Mouse (Mus musculus) adrenal gland, adult (tissue): ENCODE results near the gene Ttll10.

ENCODE experiments used
- DNase-seq, 2 experiments: peaks; one replicate each; pipeline ENCODE4 v3.0.0; 2022 to 2023; ENCODE audit warnings: low spot score in 1 of 2; ENCODE audit not compliant: inconsistent age in 2 of 2

Gene Ttll10

DNA sequence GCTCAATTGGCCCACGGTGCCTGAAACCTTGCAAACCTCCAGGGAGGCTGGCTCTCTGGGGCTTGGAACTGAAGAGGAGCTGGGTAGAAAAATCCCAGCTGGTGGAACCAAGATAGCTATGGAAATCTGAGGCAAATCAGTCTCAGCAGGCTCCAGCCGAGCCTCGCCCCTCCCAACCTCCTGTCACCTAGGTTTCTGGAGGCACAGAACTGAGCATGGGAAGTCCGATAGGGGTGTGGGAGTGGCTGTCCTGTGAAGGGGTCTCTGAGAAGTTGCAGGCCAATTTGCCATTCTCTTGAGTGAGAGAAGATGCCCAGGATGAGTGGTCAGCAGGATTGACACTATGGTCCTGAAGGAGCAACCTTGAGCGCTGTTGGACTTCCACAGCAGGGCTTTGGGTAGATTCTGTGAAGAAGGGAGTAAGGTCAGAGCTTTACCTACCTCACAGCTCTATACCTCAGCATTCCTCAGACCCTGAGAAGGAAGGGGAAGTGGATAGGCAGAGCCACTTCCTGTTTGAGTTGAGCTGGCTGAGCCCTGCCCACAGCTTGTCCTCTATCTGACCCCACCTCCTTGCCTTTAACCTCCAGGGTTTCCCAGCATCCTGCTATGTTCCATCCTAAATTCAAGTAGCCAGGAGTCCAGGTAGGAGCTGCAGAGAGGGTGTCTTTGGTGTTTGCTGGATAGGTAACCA lies 8.2 kb upstream of the Ttll10 start:
- no peak for DNase-seq

DNA sequence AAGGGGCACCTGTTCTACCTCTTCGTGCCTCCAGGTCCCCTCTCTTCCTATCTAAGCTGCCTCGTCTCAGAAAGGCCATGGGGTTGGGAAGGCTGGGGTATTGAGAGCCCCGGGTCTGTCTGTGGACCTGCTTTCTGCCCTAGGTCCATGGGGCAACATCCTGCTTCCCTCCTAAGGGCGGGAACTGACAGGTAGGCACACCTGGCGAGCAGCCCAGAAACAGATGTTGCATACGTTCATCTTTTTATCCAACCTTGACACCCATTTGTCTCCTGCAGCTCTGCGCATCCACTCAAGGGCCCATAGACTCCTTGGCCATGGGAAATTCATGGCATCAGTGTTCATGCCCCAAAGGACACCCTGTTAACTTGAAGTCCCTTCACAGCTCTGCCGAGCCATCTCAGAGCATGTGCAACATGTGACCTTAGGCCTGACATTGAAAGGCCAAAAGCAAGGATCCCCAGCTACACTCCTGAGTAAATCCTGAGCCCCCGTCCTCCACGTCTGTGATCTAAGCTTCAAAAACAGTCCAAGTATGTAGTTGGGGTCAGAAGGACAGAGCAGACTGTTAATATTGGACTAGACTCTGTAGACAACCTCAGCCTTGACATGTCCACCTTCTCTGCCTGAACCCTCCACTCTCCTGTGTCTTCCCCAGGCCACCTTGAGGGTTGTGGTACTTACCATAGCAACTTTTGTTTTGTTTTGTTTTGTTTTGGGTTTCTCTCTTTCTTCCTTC lies 6.1 kb upstream of the Ttll10 start:
- DNase-seq, result no peak

DNA sequence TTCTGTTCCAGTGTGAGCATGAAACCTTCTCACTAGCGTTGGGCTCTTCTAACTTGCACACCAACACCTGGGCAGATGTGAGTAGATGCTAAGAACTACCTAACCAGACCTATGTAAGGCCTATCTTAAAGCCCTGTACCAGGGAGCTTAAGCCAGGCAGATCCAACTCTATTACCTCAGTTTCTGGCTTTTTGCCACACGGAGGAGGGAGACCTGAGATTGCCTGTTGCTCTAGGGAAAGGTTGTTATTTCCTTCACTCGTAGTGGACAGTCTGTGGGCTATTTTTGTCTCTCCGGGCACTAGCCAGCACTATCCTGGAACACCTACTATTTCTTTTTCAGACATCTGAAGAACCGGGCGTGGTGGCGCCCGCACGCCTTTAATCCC lies 5.3 kb upstream of the Ttll10 start:
- DNase-seq, result no peak

DNA sequence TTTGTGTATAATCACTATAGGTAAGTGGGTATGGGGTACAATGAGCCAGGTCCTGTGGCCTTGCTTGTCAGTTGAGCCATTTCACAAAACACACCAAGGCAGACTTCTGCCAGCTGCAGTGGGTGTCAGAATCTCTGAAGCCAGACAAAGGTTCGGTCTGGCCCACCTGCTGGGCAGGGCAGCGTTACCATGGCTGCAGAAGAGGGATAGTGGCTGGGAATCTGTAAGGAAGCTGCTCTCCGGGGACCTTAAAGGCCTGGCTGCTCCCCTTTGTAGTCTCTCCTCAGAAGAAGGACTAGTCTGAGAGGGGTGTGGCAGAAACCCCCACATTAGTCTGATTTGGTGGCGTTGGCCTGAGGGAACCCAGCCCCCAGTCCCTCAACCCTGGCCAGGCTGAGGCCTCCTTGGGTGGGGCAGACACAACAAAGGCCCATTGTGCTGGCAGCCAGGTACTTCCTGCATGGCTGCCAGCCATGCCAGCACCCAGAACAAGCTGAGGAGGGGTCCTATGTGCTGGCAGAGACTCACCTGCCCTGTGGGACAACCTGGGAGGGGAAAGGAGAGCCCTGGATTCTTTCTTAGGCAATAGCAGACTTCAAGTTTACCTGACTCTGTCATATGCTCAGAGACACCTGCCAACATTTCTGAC lies 4.8 kb upstream of the Ttll10 start:
- no peak for DNase-seq

DNA sequence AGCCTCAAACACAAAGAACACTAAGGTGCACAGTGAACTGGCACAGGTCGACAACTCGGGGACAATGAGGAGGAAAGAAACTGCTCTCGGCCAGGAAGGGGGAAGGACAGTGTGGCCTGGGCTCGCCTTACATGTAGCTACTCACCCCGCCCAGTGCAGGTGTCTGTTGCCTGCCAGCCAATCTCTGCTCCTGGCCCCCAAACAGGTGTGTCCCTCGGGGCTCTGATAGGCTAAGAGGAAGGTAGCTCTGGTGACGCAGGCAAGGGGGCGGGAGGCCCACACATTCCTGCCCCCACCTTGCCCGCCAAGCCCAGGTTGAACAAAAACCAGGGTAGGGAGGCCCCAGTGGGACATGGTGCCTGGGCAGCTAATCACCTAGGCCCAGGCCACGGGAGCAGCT lies 499 bp upstream of the Ttll10 start:
- no peak for DNase-seq

DNA sequence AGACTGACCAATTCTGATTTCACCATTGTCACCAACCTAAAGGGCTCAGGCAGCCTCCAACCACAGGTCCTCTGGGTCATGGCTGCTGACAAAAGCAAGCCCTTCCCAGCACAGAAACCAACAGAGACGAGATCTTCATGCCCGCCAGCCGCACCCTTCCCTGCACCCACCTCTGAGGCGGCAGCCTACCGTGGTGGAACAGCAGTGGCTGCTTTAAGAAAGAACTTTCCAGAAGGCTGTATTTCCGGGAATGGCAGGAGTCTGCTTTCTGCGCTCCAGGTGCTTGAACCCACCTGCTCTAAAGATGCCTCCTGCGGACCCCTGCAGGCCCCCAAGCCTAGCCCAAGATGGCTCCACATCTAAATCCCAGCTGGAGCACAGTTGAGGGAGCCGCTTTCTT lies 388 bp downstream of the Ttll10 start:
- DNase-seq, result no peak

DNA sequence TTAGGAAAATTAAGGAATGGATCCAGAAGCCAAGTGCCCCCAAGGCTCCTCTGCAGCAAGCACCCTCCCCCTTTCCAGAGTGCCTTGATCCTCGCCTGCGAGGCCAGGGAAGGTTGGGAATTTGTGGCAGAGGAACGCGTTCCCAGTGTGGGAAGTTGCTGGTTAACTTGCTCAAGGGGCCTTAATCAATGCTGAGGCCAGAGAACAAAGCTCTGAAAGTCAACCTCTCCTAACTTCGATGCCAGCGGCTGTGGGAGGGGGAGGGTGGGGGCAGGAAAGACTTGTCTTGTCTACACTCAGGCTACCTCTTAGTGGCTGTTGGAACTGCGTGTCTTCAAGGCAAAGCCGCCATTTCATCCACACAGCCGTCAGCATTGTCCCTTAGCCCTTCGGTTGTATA lies 1.5 kb downstream of the Ttll10 start:
- DNase-seq, result no peak

DNA sequence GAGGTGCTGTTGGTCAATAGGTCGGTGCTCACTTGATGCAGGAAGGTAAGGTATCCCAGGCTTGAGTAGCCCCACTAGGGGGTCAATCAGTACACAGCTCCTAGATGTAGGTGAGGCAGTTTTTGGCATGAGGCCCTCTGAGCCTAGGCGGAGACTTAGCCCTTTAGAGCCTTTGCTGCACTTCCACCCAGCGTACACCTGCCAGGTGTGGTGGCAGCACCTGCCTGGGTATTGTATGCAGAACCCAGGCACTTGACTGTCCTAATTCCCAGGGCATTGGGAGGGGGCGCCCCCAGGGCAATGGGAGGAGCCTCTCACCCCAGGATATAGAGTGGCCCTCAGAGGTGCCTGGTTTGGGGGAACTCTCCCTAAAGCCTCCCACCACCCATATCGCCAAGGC lies 4.0 kb downstream of the Ttll10 start:
- no peak for DNase-seq

DNA sequence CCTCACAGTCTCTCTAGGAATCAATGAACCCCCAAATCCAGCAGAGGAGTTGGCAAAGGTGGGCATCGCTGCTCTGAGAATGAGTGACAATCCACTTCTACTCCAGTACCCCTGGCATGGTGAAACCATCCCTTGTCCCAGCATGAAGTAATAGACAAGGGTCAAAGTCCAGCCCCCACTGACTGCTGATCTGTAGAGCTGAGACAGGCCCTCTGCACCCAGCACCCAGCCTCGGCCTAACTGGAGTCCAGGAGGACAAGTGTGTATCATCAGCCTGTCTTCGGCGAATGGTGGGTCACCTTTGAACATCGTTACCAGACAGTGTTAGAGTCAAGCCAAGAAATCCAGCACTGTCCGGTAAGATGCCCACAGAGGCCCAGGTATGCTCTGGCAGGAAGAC lies 4.6 kb downstream of the Ttll10 start:
- DNase-seq, result no peak

DNA sequence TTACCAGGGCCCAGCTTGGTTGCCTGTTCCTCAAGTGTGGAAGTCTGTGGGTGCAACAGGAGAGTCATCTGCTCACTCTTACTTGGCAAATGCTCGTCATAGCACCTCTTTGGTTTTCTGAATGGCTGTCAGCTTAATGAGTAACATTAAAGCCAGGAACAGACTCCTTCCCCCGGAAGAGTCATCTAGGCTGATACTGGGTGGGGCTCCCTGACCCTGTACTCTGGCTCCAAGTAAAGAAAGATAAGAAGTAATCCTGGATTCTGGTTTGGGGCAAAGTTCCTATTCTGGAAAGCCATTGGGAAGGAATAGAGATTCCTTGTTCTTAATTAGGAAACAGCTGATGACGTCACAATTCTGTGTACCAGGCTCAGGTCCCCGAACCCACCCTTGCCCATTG lies 5.1 kb downstream of the Ttll10 start:
- DNase-seq, result no peak

DNA sequence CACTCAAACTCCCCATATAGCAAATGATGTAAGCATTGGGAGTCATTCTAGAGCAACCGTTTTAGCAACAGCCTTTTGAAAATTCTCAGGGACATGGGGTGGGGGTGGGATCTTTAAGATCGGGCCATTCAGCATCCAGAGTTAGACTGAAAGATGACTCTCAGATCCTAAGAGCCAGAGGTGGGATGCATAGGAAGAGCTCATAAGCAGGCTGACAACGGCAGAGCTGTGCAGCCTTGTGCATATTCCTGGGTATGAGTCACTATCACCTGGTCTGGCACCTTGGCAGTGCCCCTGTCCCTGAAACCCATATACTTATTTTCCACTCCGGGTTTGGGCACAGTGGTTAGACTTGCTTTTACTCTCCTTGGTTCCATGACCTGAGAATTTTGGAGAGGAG lies 6.1 kb downstream of the Ttll10 start:
- DNase-seq, result no peak

DNA sequence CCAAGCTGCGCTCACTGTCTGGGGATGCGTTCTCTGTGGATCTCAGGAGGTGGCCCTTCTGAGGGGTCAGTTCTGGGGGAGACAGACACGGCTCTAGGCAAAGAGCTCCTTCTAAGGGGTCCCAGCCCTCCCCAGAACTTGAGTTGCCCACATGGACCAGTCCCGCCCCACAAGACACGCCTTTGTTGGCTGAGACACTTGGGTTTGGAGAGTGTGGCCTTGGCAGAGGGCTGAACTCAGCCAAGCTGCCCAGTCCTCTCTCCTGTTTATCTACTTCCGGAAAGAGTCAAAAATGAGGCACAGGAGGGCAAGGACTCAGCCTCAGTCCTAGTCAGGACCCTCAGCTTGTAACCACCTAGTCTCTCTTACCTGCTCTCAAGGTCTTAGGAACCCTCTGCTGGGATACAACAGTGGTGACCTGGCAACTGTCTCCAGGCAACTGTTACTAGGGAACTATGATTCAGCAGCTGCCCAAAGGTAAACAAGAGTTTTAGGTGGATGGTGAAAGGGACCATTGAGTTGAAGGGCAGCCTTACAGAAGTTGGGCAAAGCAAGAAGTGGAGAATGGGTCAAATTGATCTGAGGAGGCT lies 8.7 kb downstream of the Ttll10 start:
- DNase-seq, result peak; percentile 81 to 92

DNA sequence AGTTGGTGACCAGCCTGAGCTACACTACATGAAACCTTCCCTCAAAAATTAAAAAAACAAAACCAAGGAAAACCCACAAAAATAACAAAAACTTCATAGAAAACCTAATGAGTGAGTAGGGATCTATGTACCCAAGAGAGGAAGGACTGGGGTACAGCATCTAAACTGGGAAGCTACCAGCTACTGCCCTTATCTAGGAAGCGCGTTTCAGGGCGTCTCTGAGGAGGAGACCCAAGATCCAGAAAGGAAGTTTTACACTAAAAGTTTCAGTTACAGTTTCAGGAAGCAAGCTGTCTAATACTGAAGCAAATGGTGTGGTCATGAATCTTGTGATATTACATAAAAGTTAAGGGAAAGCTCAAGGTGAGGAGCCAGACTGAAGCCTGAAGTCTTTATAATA lies 9.4 kb downstream of the Ttll10 start:
- DNase-seq, result no peak

DNA sequence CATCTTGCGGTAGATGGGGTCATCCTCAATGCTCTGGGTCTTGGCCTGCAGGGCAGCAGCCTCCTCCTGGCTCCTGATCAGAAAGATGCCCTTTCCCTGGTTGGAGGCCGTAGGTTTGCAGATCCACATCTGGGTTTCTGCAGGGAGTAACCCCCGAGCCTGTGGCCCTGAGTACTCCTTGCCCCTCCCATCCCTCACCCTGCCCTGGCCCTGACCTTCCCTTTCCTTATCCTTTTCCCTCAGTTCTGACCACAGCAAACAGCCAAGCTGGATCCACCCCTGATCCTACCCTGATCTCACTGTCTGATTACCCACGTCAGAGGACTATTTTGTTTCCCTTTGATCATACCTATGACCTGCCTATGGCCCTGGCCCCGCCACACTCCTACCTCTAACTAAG lies 14.5 kb downstream of the Ttll10 start:
- peak; percentile 36 to 58 for DNase-seq

DNA sequence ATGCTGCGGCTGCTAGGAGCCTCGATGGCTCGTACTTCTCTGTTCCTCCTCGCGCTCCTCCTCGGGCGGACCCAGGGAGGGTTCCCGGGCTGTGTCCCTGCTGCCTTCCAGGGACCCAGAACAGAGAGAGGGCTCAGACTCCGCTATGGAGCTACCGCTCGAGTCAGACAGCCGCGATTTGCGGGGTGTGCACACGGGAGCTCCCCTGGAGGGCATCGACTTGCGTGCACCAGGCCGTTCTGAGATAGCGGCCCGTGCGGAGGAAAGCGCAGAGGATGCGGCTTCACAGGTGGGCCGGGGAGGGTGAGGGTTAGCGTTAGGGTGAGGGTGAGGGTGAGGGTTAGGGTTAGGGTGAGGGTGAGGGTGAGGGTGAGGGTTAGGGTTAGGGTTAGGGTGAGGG lies 24.3 kb downstream of the Ttll10 start:
- peak in 1 of 2 experiments; percentile 39 for DNase-seq

DNA sequence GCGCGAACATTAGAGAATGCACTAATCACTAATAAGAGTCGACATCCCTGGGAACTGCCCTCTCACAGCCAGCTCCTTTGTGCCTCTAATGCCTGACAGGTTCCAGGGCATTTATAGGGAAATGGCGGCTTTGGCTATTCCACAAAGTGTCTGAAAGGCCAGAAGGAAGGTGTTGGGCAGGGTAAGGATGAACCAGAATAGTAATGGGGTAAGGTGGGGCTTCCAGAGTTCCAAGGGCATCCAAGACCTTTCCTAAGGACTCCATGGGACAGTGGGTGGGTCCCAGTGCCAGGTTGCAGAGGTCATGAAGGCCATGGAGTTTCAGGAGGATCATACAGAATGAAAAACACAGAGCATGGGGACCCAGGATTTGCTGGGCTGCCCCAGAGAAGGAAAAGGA lies 24.9 kb downstream of the Ttll10 start:
- DNase-seq, result peak in 1 of 2 experiments; percentile 28

DNA sequence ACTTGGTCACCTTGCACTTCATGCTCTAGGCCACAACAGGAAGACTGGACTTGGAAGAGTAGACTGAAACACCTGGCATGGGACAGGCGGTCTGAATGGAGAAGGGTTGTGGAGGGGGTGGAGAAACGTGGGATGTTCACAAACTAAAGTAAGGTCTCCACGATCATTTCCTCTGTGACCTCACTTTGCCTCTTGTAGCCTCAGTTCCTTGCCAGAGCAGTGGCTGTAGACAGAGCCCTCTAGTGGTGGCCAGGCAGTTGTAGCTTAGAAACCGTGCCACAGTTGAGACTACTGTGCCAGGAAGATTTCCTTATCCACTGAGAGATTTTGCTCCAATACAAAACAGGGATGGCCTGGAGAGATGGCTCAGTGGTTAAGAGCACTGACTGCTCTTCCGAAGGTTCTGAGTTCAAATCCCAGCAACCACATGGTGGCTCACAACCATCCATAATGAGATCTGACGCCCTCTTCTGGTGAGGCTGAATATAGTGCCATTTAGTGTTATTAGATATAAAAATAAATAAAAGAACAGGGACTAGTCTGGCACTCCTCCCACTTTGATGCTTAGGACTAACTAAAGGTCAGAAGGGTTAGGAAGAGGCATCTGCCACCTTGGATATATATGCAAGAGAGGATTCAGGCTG lies 25.6 kb downstream of the Ttll10 start:
- DNase-seq, result peak; percentile 55 to 81

DNA sequence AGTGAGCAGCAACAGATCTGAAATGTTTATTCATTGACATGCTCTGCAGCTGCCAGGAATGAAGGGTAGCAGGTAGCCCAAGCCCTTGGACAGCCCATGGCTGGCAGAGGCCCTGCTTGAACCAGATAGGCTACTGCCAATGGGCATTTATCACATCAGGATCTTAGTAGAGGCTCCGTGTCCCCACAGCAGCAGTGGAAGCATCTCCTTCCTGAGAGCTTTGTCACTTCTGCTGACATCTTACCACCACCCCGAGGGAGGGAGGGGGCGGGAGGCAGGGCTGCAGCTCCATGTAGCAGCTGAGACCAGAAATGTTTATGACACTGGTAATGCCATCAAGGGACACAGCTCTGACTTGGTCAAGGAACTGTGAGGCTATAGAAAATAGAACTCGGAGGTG lies 26.4 kb downstream of the Ttll10 start:
- DNase-seq, result peak in 1 of 2 experiments; percentile 52

DNA sequence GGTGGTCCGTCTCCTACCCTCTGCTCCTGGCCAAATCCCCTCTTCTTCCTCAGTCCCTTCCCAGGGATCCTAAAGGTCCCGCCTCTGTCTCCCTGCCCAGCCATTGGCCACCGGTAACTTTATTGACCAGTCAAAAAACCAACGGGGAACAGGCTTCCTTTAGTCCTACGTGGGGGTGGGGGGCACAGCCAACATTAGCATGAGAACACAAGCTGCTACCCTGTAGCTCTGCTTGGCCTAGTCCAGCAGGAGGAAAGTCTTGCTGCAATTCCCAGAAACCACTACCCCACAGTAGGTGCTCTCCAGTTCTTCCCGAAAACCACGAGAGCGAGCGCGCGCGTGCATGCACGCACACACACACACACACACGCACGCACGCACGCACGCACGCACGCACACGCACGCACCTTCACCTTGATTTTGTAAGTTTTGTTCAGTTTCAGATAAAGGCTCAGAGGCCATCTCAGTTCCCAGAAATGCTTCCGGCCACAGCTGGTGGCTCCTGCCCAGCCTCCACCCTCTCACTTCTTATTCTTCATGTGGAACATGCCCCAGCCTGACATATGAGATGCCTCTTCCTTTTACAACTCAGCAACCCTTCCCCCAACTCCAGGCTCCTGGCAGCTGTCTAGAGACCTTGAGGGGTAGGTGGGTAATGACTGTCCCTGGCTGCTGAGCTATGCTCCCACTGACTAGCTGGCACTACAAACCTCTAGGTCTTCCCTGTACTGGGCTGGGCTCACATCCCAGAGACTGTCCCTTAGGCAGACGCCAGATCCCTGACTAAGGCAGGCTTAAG lies 27.4 kb downstream of the Ttll10 start:
- peak; percentile 88 to 96 for DNase-seq

DNA sequence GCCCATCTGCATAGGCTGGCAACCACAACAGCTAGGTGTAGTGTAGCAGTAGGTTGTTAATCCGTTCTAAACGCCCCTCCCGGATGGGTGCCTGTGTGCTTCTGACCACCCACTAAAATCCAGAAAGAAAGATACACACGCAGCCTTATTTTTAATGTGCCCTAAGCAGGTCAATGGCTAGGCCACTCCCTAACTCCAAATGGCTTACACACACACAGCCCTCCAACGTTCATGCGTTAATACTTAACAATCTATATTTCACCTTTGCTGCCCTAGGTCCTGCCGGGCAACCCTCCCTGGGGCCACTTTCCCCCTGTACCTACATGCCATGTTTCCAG lies 28.0 kb downstream of the Ttll10 start:
- no peak for DNase-seq

DNA sequence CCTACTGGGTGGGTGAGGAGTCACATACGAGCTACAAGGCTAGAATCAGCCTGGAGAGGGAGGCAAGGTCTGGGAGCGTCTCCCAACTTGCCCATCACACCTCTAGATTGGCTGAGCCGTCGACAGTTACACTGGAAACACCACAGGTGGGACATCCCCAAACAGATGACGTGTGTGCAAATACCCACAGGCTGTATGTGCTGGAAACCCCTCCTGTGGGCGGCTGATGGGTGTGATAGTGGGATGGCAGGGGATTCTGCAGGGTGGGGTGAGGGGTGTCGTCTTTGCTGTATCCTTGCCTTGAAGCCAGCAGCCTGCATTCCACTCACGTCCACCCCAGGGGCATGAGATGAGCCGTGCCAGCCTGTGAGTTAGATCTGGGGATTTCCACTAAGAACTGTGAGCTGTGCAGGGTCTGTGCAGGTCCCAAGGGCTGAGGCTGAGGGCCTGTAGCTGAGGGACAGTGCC lies 28.5 kb downstream of the Ttll10 start:
- DNase-seq, result peak in 1 of 2 experiments; percentile 54
